Mouse (Mus musculus): ENCODE measurements around the gene Hrk. TPM values are rescaled to one million over a fixed set of nuclear protein-coding genes. Genes with fewer than 3 reads are reported as not detected.

Gene Hrk
- polyA plus RNA-seq, 1 experiment from 2014 or later, result 0.21 TPM

- no peak for ATAC-seq (ENCODE audit: insufficient number of reproducible peaks, insufficient read depth, low FRiP score, low TSS enrichment, low read depth)
- no peak overlapping the region for H3K9ac ChIP-seq
- H3K4me1 ChIP-seq, result peaks cover 10% of the 10 kb centered on the region; the same call in 1 of the 2 replicates
- no peaks in the 10 kb centered on the region for H3K9me3 ChIP-seq
- peaks cover 87% of the 10 kb centered on the region for H3K27me3 ChIP-seq
- H3K36me3 ChIP-seq, result no peaks in the 10 kb centered on the region
- no peak overlapping the region for H3K27ac ChIP-seq
- H3K4me2 ChIP-seq, result no peak overlapping the region
- H3K4me3 ChIP-seq, result no peak overlapping the region
These were observed 1.0 kb downstream of the Hrk start for GRCm38 (mm10) chr5:118165462-118165861.

- H3K27ac ChIP-seq, result no peak overlapping the region
- H3K9ac ChIP-seq, result no peak overlapping the region
- H3K36me3 ChIP-seq, result no peaks in the 10 kb centered on the region
- H3K9me3 ChIP-seq, result no peaks in the 10 kb centered on the region
- H3K4me1 ChIP-seq, result peaks cover 28% of the 10 kb centered on the region
- H3K27me3 ChIP-seq, result peaks cover 88% of the 10 kb centered on the region
- no peak for ATAC-seq (ENCODE audit: insufficient number of reproducible peaks, insufficient read depth, low FRiP score, low TSS enrichment, low read depth)
- WGBS, result 72% methylated on average over 8 of the region's 8 CpGs
- H3K4me2 ChIP-seq, result no peak overlapping the region
- no peak overlapping the region for H3K4me3 ChIP-seq
These were observed 3.1 kb downstream of the Hrk start for GRCm38 (mm10) chr5:118167561-118167995.

GRCm38 (mm10) chr5:118169222-118170221 lies 5.1 kb downstream of the Hrk start:
- WGBS, result under 1% methylated on average over 116 of the region's 117 CpGs
- no peak for ATAC-seq (ENCODE audit: insufficient number of reproducible peaks, insufficient read depth, low FRiP score, low TSS enrichment, low read depth)
- H3K4me3 ChIP-seq, result peak overlapping the region; percentile 57
- peak overlapping the region; percentile 98 for H3K4me2 ChIP-seq
- H3K9ac ChIP-seq, result peak overlapping the region; percentile 49
- H3K27me3 ChIP-seq, result peaks cover 89% of the 10 kb centered on the region
- no peak overlapping the region for H3K27ac ChIP-seq
- H3K36me3 ChIP-seq, result no peaks in the 10 kb centered on the region
- peaks cover 30% of the 10 kb centered on the region for H3K4me1 ChIP-seq
- H3K9me3 ChIP-seq, result no peaks in the 10 kb centered on the region

GRCm38 (mm10) chr5:118170888-118171529 lies 6.6 kb downstream of the Hrk start:
- Histone ChIP-seq H3K27me3 (peaks cover 97% of the 10 kb centered on the region), H3K4me2 (peak overlapping the region; percentile 61), H3K27ac (no peak overlapping the region), H3K9me3 (peaks cover 6% of the 10 kb centered on the region), H3K36me3 (no peaks in the 10 kb centered on the region), H3K4me3 (peak overlapping the region; percentile 40), H3K4me1 (peaks cover 35% of the 10 kb centered on the region), H3K9ac (no peak overlapping the region)
- ATAC-seq (ENCODE audit: insufficient number of reproducible peaks, insufficient read depth, low FRiP score, low TSS enrichment, low read depth), result no peak
- WGBS, result 1% methylated on average over 25 of the region's 25 CpGs

GRCm38 (mm10) chr5:118171665-118172064 lies 7.2 kb downstream of the Hrk start:
- H3K27ac ChIP-seq, result no peak overlapping the region
- peaks cover 6% of the 10 kb centered on the region for H3K9me3 ChIP-seq
- H3K4me1 ChIP-seq, result peaks cover 35% of the 10 kb centered on the region
- under 1% methylated on average over 36 of the region's 36 CpGs for WGBS
- 0 out of 2 replicates have a peak overlapping the region, but pooled peaks have one; percentile 49 for H3K9ac ChIP-seq
- H3K27me3 ChIP-seq, result peaks cover 91% of the 10 kb centered on the region
- peak overlapping the region; percentile 61 for H3K4me2 ChIP-seq
- H3K36me3 ChIP-seq, result no peaks in the 10 kb centered on the region
- ATAC-seq (ENCODE audit: insufficient number of reproducible peaks, insufficient read depth, low FRiP score, low TSS enrichment, low read depth), result no peak
- H3K4me3 ChIP-seq, result peak overlapping the region; percentile 40

- Histone ChIP-seq H3K4me1 (peaks cover 35% of the 10 kb centered on the region), H3K9ac (0 out of 2 replicates have a peak overlapping the region, but pooled peaks have one; percentile 49), H3K36me3 (no peaks in the 10 kb centered on the region), H3K4me2 (peak overlapping the region; percentile 61), H3K27me3 (peaks cover 85% of the 10 kb centered on the region), H3K27ac (no peak overlapping the region), H3K4me3 (peak overlapping the region; percentile 40), H3K9me3 (peaks cover 6% of the 10 kb centered on the region)
- ATAC-seq (ENCODE audit: insufficient number of reproducible peaks, insufficient read depth, low FRiP score, low TSS enrichment, low read depth), result no peak
- 1% methylated on average over 27 of the region's 27 CpGs for WGBS
These were observed 7.8 kb downstream of the Hrk start for GRCm38 (mm10) chr5:118172078-118172723.

- Histone ChIP-seq H3K27ac (no peak overlapping the region), H3K9me3 (peaks cover 6% of the 10 kb centered on the region), H3K36me3 (no peaks in the 10 kb centered on the region), H3K9ac (peak overlapping the region; percentile 27; the same call in 1 of the 2 replicates), H3K4me2 (peak overlapping the region; percentile 57), H3K27me3 (peaks cover 67% of the 10 kb centered on the region), H3K4me3 (peak overlapping the region; percentile 34), H3K4me1 (peaks cover 29% of the 10 kb centered on the region)
- ATAC-seq (ENCODE audit: insufficient number of reproducible peaks, insufficient read depth, low FRiP score, low TSS enrichment, low read depth), result no peak
- WGBS, result under 1% methylated on average over 22 of the region's 22 CpGs
These were observed 10.0 kb downstream of the Hrk start for GRCm38 (mm10) chr5:118174310-118175009.

GRCm38 (mm10) chr5:118175137-118175536 lies 10.7 kb downstream of the Hrk start:
- WGBS, result 11% methylated on average over 2 of the region's 2 CpGs
- peaks cover 6% of the 10 kb centered on the region for H3K9me3 ChIP-seq
- peaks cover 60% of the 10 kb centered on the region for H3K27me3 ChIP-seq
- ATAC-seq (ENCODE audit: insufficient number of reproducible peaks, insufficient read depth, low FRiP score, low TSS enrichment, low read depth), result no peak
- no peak overlapping the region for H3K27ac ChIP-seq
- H3K4me3 ChIP-seq, result no peak overlapping the region
- H3K36me3 ChIP-seq, result no peaks in the 10 kb centered on the region
- peak overlapping the region; percentile 57; the same call in 1 of the 2 replicates for H3K4me2 ChIP-seq
- H3K4me1 ChIP-seq, result peaks cover 25% of the 10 kb centered on the region
- H3K9ac ChIP-seq, result no peak overlapping the region

GRCm38 (mm10) chr5:118177640-118178039 lies 13.2 kb downstream of the Hrk start:
- 73% methylated on average over 7 of the region's 7 CpGs for WGBS
- ATAC-seq (ENCODE audit: insufficient number of reproducible peaks, insufficient read depth, low FRiP score, low TSS enrichment, low read depth), result no peak
- Histone ChIP-seq H3K4me2 (no peak overlapping the region), H3K9ac (no peak overlapping the region), H3K9me3 (peaks cover 9% of the 10 kb centered on the region), H3K4me1 (peaks cover 7% of the 10 kb centered on the region; the same call in 1 of the 2 replicates), H3K27me3 (peaks cover 35% of the 10 kb centered on the region), H3K4me3 (no peak overlapping the region), H3K36me3 (no peaks in the 10 kb centered on the region), H3K27ac (no peak overlapping the region)

GRCm38 (mm10) chr5:118186903-118187633 lies 22.6 kb downstream of the Hrk start:
- 66% methylated on average over 9 of the region's 9 CpGs for WGBS
- H3K36me3 ChIP-seq, result no peaks in the 10 kb centered on the region
- ATAC-seq (ENCODE audit: insufficient number of reproducible peaks, insufficient read depth, low FRiP score, low TSS enrichment, low read depth), result no peak
- no peak overlapping the region for H3K9ac ChIP-seq
- H3K4me3 ChIP-seq, result no peak overlapping the region
- no peaks in the 10 kb centered on the region for H3K9me3 ChIP-seq
- H3K27ac ChIP-seq, result no peak overlapping the region
- H3K4me1 ChIP-seq, result peaks cover 12% of the 10 kb centered on the region
- peaks cover 12% of the 10 kb centered on the region; the same call in 1 of the 2 replicates for H3K27me3 ChIP-seq
- H3K4me2 ChIP-seq, result no peak overlapping the region
